Mouse (Mus musculus): ENCODE results near the gene H13. TPM values are rescaled to one million over a fixed set of nuclear protein-coding genes. Genes with fewer than 3 reads are reported as not detected.
A peak's percentile ranks its signal among the peaks of the same experiment; 100 is the strongest.

The H13 gene
- polyA plus RNA-seq, 1 experiment, result 82.8 TPM

- Histone ChIP-seq H3K4me1 (ENCODE audit: control insufficient read depth, insufficient read depth, insufficient read length) (no peaks in the 10 kb centered on the region), H3K36me3 (ENCODE audit: control insufficient read depth, insufficient read depth, low read length) (no peaks in the 10 kb centered on the region), H3K27ac (ENCODE audit: insufficient read depth, low read length) (peak overlapping the region; percentile 56), H3K4me3 (ENCODE audit: extremely low read depth, insufficient read depth, insufficient read length) (no peak overlapping the region), H3K27me3 (ENCODE audit: control insufficient read depth, insufficient read depth, low read length) (no peaks in the 10 kb centered on the region)
- no peak for DNase-seq (ENCODE audit: low read depth in 1 of 2, low spot score in 2 of 2)
- TF ChIP-seq CTCF (IDR thresholded peaks at IDR 0.05; ENCODE audit: extremely low read depth, insufficient read depth, insufficient read length, insufficient replicate concordance), result no peak
- no peak for TF ChIP-seq POLR2A (IDR thresholded peaks at IDR 0.05; ENCODE audit: low read depth, low read length)
- 70% methylated on average over 23 of the region's 23 CpGs for WGBS
These were observed 32.8 kb upstream of the H13 start for GRCm38 (mm10) chr2:152636246-152637005.

GRCm38 (mm10) chr2:152637006-152637322 lies 32.3 kb upstream of the H13 start:
- H3K4me1 ChIP-seq (ENCODE audit: control insufficient read depth, insufficient read depth, insufficient read length), result no peaks in the 10 kb centered on the region
- 84% methylated on average over 6 of the region's 6 CpGs for WGBS
- no peaks in the 10 kb centered on the region for H3K36me3 ChIP-seq (ENCODE audit: control insufficient read depth, insufficient read depth, low read length)
- TF ChIP-seq CTCF (IDR thresholded peaks at IDR 0.05; ENCODE audit: extremely low read depth, insufficient read depth, insufficient read length, insufficient replicate concordance) (no peak), POLR2A (IDR thresholded peaks at IDR 0.05; ENCODE audit: low read depth, low read length) (no peak)
- H3K27me3 ChIP-seq (ENCODE audit: control insufficient read depth, insufficient read depth, low read length), result no peaks in the 10 kb centered on the region
- H3K4me3 ChIP-seq (ENCODE audit: extremely low read depth, insufficient read depth, insufficient read length), result no peak overlapping the region
- H3K27ac ChIP-seq (ENCODE audit: insufficient read depth, low read length), result peak overlapping the region; percentile 56; the same call in 1 of the 2 replicates
- DNase-seq (ENCODE audit: low read depth in 1 of 2, low spot score in 2 of 2), result no peak

- 0 out of 2 replicates have a peak overlapping the region, but pooled peaks have one; percentile 56 for H3K27ac ChIP-seq (ENCODE audit: insufficient read depth, low read length)
- H3K27me3 ChIP-seq (ENCODE audit: control insufficient read depth, insufficient read depth, low read length), result no peaks in the 10 kb centered on the region
- H3K4me1 ChIP-seq (ENCODE audit: control insufficient read depth, insufficient read depth, insufficient read length), result no peaks in the 10 kb centered on the region
- H3K36me3 ChIP-seq (ENCODE audit: control insufficient read depth, insufficient read depth, low read length), result no peaks in the 10 kb centered on the region
- H3K4me3 ChIP-seq (ENCODE audit: extremely low read depth, insufficient read depth, insufficient read length), result no peak overlapping the region
- no peak for TF ChIP-seq POLR2A (IDR thresholded peaks at IDR 0.05; ENCODE audit: low read depth, low read length)
- TF ChIP-seq CTCF (IDR thresholded peaks at IDR 0.05; ENCODE audit: extremely low read depth, insufficient read depth, insufficient read length, insufficient replicate concordance), result no peak
- 94% methylated on average over 4 of the region's 4 CpGs for whole genome bisulfite sequencing
- no peak for DNase-seq (ENCODE audit: low read depth in 1 of 2, low spot score in 2 of 2)
These were observed 31.9 kb upstream of the H13 start for GRCm38 (mm10) chr2:152637381-152637780.

- Histone ChIP-seq H3K4me3 (ENCODE audit: extremely low read depth, insufficient read depth, insufficient read length) (no peak overlapping the region), H3K27me3 (ENCODE audit: control insufficient read depth, insufficient read depth, low read length) (no peaks in the 10 kb centered on the region), H3K4me1 (ENCODE audit: control insufficient read depth, insufficient read depth, insufficient read length) (no peaks in the 10 kb centered on the region), H3K27ac (ENCODE audit: insufficient read depth, low read length) (peak overlapping the region; percentile 61; the same call in 1 of the 2 replicates), H3K36me3 (ENCODE audit: control insufficient read depth, insufficient read depth, low read length) (no peaks in the 10 kb centered on the region)
- TF ChIP-seq CTCF (IDR thresholded peaks at IDR 0.05; ENCODE audit: extremely low read depth, insufficient read depth, insufficient read length, insufficient replicate concordance), result no peak
- no peak for TF ChIP-seq POLR2A (IDR thresholded peaks at IDR 0.05; ENCODE audit: low read depth, low read length)
- WGBS, result 70% methylated on average over 6 of the region's 6 CpGs
- no peak for DNase-seq (ENCODE audit: low read depth in 1 of 2, low spot score in 2 of 2)
These were observed 30.4 kb upstream of the H13 start for GRCm38 (mm10) chr2:152638865-152639264.

GRCm38 (mm10) chr2:152639406-152640113 lies 29.7 kb upstream of the H13 start:
- DNase-seq (ENCODE audit: low read depth in 1 of 2, low spot score in 2 of 2), result no peak
- H3K36me3 ChIP-seq (ENCODE audit: control insufficient read depth, insufficient read depth, low read length), result no peaks in the 10 kb centered on the region
- WGBS, result 47% methylated on average over 11 of the region's 11 CpGs
- H3K27ac ChIP-seq (ENCODE audit: insufficient read depth, low read length), result peak overlapping the region; percentile 61
- no peaks in the 10 kb centered on the region for H3K27me3 ChIP-seq (ENCODE audit: control insufficient read depth, insufficient read depth, low read length)
- no peaks in the 10 kb centered on the region for H3K4me1 ChIP-seq (ENCODE audit: control insufficient read depth, insufficient read depth, insufficient read length)
- TF ChIP-seq POLR2A (IDR thresholded peaks at IDR 0.05; ENCODE audit: low read depth, low read length), result no peak
- no peak for TF ChIP-seq CTCF (IDR thresholded peaks at IDR 0.05; ENCODE audit: extremely low read depth, insufficient read depth, insufficient read length, insufficient replicate concordance)
- H3K4me3 ChIP-seq (ENCODE audit: extremely low read depth, insufficient read depth, insufficient read length), result no peak overlapping the region

- no peak for TF ChIP-seq POLR2A (IDR thresholded peaks at IDR 0.05; ENCODE audit: low read depth, low read length)
- TF ChIP-seq CTCF (IDR thresholded peaks at IDR 0.05; ENCODE audit: extremely low read depth, insufficient read depth, insufficient read length, insufficient replicate concordance), result no peak
- Histone ChIP-seq H3K4me1 (ENCODE audit: control insufficient read depth, insufficient read depth, insufficient read length) (no peaks in the 10 kb centered on the region), H3K27ac (ENCODE audit: insufficient read depth, low read length) (peak overlapping the region; percentile 6), H3K4me3 (ENCODE audit: extremely low read depth, insufficient read depth, insufficient read length) (no peak overlapping the region), H3K36me3 (ENCODE audit: control insufficient read depth, insufficient read depth, low read length) (no peaks in the 10 kb centered on the region), H3K27me3 (ENCODE audit: control insufficient read depth, insufficient read depth, low read length) (no peaks in the 10 kb centered on the region)
- 69% methylated on average over 10 of the region's 10 CpGs for WGBS
- DNase-seq (ENCODE audit: low read depth in 1 of 2, low spot score in 2 of 2), result no peak
These were observed 16.2 kb upstream of the H13 start for GRCm38 (mm10) chr2:152652901-152653620.

Measured in spleen, adult 2 months (tissue).